Mouse (Mus musculus): Measurements from ENCODE around the gene 3425401B19Rik.

Gene 3425401B19Rik

GRCm38 (mm10) chr14:32685124-32685826, at the start of gene 3425401B19Rik:
TSS of gene 3425401B19Rik (minus strand) at chr14:32685293.
- in situ Hi-C loops (cut with MboI, MseI) = no loop called here

GRCm38 (mm10) chr14:32732961-32733360, 47.9 kb upstream of the 3425401B19Rik start:
- in situ Hi-C loops (cut with MboI, MseI) = no loop called here

- in situ Hi-C loops (cut with MboI, MseI) = no loop called here
Measured at GRCm38 (mm10) chr14:32726864-32727263, 41.8 kb upstream of the 3425401B19Rik start.

GRCm38 (mm10) chr14:32721461-32721860, 36.4 kb upstream of the 3425401B19Rik start:
- in situ Hi-C loops (cut with MboI, MseI) = no loop called here

DNA sequence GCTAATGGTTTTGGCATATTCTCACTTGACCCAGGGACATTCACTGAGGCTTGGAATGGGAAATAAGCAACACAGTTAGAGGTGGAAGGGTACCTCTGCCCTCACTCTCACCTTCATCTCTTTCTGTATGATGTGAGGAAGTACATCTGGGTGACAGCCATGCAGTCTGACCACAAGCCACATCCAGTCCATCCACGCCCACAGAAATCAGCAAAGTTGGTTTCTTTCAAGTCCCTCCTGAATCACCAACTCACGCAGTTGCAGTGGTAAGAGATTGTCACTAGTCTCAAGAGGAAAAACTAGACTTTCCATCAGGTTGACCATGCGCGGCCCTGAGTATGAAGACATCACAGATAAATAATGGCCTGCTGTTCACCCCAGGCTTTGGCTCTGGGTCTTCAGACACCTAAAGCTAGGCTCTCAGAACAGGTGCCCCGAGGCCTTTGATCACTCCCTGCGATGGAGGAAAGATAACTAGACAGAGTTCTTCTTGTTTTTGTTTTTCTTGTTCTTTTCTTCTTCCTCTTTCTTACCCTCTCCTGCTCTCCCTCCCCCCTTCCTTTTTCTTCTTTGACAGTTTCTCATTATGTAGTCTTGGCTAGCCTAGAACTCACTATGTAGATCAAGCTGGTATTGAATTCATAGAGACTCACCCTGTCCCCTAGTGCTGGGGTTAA, 31.8 kb upstream of the 3425401B19Rik start:
- in situ Hi-C loops (cut with MboI, MseI) = no loop called here

GRCm38 (mm10) chr14:32715489-32715888, 30.4 kb upstream of the 3425401B19Rik start:
- in situ Hi-C loops (cut with MboI, MseI) = no loop called here

GRCm38 (mm10) chr14:32715076-32715475, 30.0 kb upstream of the 3425401B19Rik start:
- in situ Hi-C loops (cut with MboI, MseI) = no loop called here

DNA sequence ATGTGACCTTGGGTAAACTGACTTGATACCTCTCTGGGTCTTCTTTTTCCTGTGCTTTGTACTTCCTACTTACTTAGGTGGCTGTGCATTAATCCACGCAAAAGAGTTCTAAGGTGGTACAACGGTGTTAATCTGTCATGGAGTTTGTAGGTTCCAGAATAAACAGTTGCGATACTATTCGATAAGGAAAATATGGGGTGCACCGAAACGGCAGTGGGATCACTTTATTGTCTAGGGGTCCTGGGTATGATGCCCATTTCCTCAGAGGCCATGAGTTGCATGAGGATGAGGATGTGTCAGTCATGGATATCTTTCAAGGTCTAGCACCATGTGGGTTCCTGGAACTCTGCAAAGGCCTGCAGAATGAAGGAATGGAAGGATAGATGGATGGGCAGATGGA, 24.8 kb upstream of the 3425401B19Rik start:
- in situ Hi-C loops (cut with MboI, MseI) = no loop called here

GRCm38 (mm10) chr14:32708756-32709155, 23.7 kb upstream of the 3425401B19Rik start:
- in situ Hi-C loops (cut with MboI, MseI) = no loop called here

GRCm38 (mm10) chr14:32707938-32708337, 22.8 kb upstream of the 3425401B19Rik start:
- in situ Hi-C loops (cut with MboI, MseI) = no loop called here

- in situ Hi-C loops (cut with MboI, MseI) = no loop called here
Measured at GRCm38 (mm10) chr14:32700972-32701371, 15.9 kb upstream of the 3425401B19Rik start.

DNA sequence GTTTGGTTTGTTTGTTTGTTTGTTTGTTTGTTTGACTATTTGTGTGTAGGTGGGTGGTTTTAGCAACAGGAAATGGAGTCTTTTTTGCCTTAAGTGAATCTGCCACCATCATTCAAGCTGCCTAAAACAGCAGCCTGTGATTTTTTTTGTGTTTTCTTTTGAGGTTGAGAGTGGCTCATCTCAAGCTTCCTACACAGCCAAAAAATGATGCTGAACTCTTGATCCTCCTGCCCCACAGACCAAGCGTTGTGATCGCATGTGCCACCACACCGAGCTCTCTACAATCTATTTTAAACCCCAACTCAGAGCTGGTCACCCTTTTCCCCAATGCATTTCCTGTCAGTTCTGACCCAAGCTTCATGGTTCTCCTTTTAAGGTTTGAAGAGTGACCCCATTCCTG, 13.5 kb upstream of the 3425401B19Rik start:
- in situ Hi-C loops (cut with MboI, MseI) = no loop called here

GRCm38 (mm10) chr14:32697774-32698173, 12.7 kb upstream of the 3425401B19Rik start:
- in situ Hi-C loops (cut with MboI, MseI) = no loop called here

DNA sequence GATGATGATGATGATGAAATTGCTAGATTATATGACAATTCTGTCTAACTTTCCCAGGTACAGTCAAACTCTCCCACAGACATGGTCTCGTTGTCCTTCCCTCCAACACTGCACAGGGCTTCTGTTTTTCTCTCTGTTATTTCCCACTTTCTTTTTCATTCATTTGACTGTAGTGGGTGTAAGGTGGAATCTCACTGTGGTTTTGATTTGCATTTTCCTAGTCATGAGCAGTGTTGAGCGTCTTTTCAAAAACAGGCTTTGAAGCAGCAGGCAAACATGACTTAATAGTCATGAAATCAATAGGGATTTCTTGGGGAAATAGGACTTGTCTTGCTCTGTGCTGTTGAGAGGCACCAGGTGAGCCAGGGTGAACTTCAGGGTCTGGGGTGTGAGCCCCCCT, 11.3 kb upstream of the 3425401B19Rik start:
- in situ Hi-C loops (cut with MboI, MseI) = no loop called here

DNA sequence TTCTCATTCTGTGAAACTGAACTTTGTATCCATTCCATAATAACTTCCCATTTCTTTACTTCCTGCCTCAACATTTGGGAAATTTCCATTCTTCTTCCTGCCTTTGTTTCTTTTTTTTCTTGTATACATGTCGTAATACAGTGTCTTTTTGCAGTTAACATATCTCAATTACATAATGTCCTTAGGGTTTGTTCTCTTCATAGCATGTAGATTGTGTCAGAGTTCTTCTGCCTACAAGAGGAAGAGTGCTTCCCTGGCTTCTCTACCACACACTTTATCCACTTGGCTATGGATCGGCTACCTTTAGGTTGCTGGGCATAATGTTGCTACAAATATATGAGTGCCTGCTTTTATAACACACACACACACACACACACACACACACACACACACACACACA, 10.8 kb upstream of the 3425401B19Rik start:
- in situ Hi-C loops (cut with MboI, MseI) = no loop called here

GRCm38 (mm10) chr14:32684735-32685105, 373 bp downstream of the 3425401B19Rik start:
- in situ Hi-C loops (cut with MboI, MseI) = no loop called here

GRCm38 (mm10) chr14:32683982-32684734, 935 bp downstream of the 3425401B19Rik start:
- in situ Hi-C loops (cut with MboI, MseI) = no loop called here

GRCm38 (mm10) chr14:32683251-32683838, 1.7 kb downstream of the 3425401B19Rik start:
- in situ Hi-C loops (cut with MboI, MseI) = no loop called here

DNA sequence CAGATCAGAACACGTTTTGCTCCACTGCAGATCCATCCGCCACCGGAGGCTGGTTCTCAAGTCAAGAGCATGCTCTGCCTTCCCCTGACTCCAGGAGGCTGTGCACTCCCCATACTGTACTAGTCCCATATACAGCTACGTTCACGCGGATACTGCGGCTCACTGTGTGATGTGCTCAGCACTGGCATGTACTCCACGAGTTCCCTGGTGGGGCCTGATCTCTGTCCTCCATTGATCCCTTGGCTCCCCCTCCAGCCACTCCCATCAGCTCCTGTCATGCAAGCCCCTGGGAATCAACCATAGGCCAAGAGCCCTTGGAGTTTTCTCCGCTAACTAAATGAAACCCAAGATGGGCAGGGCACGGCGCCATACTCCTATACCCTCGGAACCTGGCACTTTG, 2.6 kb downstream of the 3425401B19Rik start:
- in situ Hi-C loops (cut with MboI, MseI) = no loop called here

- in situ Hi-C loops (cut with MboI, MseI) = no loop called here
Measured at GRCm38 (mm10) chr14:32681603-32682002, 3.5 kb downstream of the 3425401B19Rik start.

DNA sequence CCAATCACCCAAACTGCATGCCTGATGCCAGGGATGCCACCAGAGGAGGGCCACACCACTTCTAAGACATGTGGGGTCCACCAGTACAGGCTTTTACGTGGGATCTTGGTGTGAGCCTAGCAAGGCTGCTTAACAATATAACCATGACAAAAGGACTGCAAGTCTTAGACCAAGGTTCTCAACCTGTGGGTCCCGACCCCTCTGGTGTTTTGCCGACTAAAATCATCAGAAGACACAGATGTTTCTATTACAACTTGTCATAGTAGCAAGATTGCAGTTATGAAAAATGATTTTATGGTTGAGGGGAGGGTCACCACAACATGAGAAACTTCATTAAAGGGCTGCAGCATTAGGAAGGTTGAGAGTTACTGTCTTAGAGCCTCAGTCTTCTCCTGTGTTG, 6.5 kb downstream of the 3425401B19Rik start:
- in situ Hi-C loops (cut with MboI, MseI) = no loop called here

DNA sequence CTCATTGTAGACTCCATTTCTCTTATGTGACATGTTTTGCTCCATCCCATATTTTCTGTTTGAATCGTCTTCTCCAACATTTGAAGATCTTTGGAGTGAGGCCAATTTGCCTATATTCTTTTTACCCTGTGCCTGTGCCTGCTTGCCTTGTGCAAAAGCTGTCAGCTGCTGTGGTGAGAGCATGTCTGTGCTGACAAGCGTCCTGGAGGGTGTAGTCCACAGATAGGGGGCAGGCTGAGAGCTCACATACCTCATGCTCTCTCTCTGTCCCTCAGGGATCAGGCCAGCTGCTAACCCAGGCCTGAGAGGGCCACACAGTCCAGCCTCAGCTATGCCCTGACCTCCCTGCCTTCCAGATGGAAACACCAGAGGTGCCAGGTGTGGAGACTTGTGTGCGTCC, 11.9 kb downstream of the 3425401B19Rik start:
- in situ Hi-C loops (cut with MboI, MseI) = no loop called here

Data from T-helper 1 cell (primary cell).